19 mouse cellular contexts compared by ENCODE assay signal in the genomic region with DNA sequence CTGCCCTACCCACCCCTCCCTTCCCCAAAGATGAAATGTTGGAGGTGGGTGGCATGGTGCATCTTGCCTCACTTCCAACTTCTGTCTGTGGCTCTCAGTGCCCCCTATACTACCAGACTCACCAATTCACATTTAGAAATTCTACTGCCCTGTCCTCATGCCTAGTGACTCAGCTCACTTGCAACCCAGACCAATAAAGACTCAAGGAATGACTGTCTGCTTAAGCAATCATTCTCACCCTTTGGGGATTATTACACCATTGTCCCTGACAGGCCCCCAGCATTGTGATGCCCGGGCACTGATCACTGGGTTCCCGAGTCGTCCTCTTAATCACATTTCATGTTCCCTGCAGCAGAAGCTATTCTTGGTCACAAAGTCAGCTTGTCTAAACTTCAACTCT.
"Had no signal": no experiment of that assay in that cellular context is flagged by ENCODE, and none has a peak within 500 bp of the region (broad histone marks: within the 10 kb centered on the region; RNA-seq: fewer than 3 reads in every experiment).

No protein-coding gene starts in this region.

- H3K4me2 ChIP-seq: liver, embryonic 13.5 days; midbrain, embryonic 12.5 days; midbrain, embryonic 15.5 days; neural tube, embryonic 12.5 days; neural tube, embryonic 15.5 days had no signal

- H3K4me3 ChIP-seq: layer of hippocampus, adult 2 months; liver, embryonic 13.5 days; midbrain, embryonic 12.5 days; midbrain, embryonic 15.5 days; neural tube, embryonic 12.5 days; neural tube, embryonic 15.5 days had no signal

- H3K9me3 ChIP-seq: liver, embryonic 13.5 days; midbrain, embryonic 12.5 days; midbrain, embryonic 15.5 days; neural tube, embryonic 12.5 days; neural tube, embryonic 15.5 days had no signal

- DNase-seq: kidney, postnatal 25 days; layer of hippocampus, adult 9-11 months; liver, embryonic 13.5 days; lung, adult 2 months; lung, postnatal 14 days; lung, postnatal 4 days; right cerebral cortex, adult 18-20 months; right cerebral cortex, postnatal 14 days; right cerebral cortex, postnatal 4 days; thymus, adult 2 months; thymus, postnatal 14 days; thymus, postnatal 4 days had no signal

- H3K27ac ChIP-seq: kidney, postnatal 0 days; layer of hippocampus, adult 2 months; liver, embryonic 13.5 days; midbrain, embryonic 12.5 days; midbrain, embryonic 15.5 days; neural tube, embryonic 12.5 days; neural tube, embryonic 15.5 days; stomach, postnatal 0 days had no signal

- H3K9ac ChIP-seq: liver, embryonic 13.5 days; midbrain, embryonic 12.5 days; midbrain, embryonic 15.5 days; neural tube, embryonic 12.5 days; neural tube, embryonic 15.5 days had no signal

- H3K36me3 ChIP-seq: liver, embryonic 13.5 days; midbrain, embryonic 12.5 days; midbrain, embryonic 15.5 days; neural tube, embryonic 12.5 days; neural tube, embryonic 15.5 days had no signal

- ATAC-seq: midbrain, embryonic 15.5 days had no signal

- H3K27me3 ChIP-seq: liver, embryonic 13.5 days; midbrain, embryonic 15.5 days; neural tube, embryonic 12.5 days; neural tube, embryonic 15.5 days had no signal
